Mouse (Mus musculus): Measurements from ENCODE around the gene Ccnj. TPM values are rescaled to one million over a fixed set of nuclear protein-coding genes. Genes with fewer than 3 reads are reported as not detected.
A peak's percentile ranks its signal among the peaks of the same experiment; 100 is the strongest.

The Ccnj gene
- total RNA-seq (2012; rRNA removed) (4.2 and 4.3 TPM in 2 replicates), total RNA-seq (2014; rRNA removed) (4.2 and 4.7 TPM in 2 replicates), polyA plus RNA-seq (2012; ENCODE audit: insufficient read length, low read depth) (7.5 and 8.6 TPM in 2 replicates)

- Histone ChIP-seq H3K79me2 (replicated peaks; ENCODE audit: control insufficient read depth, extremely low read depth, insufficient read depth, poor library complexity, severe bottlenecking) (peaks cover 2% of the 10 kb centered on the region; the same call in 1 of the 2 replicates), H3K4me2 (ENCODE audit: insufficient read depth, low read depth, poor library complexity, severe bottlenecking) (peak within 1 kb of the TSS; percentile 79), H3K9ac (ENCODE audit: insufficient read depth, low read depth) (peak within 1 kb of the TSS; percentile 73), H3K4me3 (replicated peaks in 1 of 3; ENCODE audit: low read depth in 2 of 3, low read length in 2 of 3, poor library complexity in 1 of 3) (peak within 1 kb of the TSS; percentile 67 to 83 (median 75)), H3K27ac (ENCODE audit: insufficient read depth, low read depth) (no peak within 1 kb of the TSS), H3K9me3 (replicated peaks; ENCODE audit: low read length) (no peaks in the 10 kb centered on the region), H3K27me3 (replicated peaks) (no peaks in the 10 kb centered on the region), H3K36me3 (replicated peaks in 1 of 2; ENCODE audit: control insufficient read depth in 1 of 2, insufficient read depth in 1 of 2, low read length in 1 of 2) (peaks cover 0 to 11% of the 10 kb centered on the region in 2 experiments), H3K4me1 (ENCODE audit: control insufficient read depth in 1 of 2, insufficient read depth in 2 of 2) (peaks cover 6 to 22% of the 10 kb centered on the region in 2 experiments)
- in situ Hi-C loops (cut with MboI; ENCODE audit: low pct_ligation_motif_present, low pct_unique_long_range_greater_than_20kb, low sequenced_read_pairs) (loop anchor here (5.0 kb wide), 1 partner anchor 71 kb away; no protein-coding TSS in a partner anchor), dilution Hi-C loops (cut with MboI; ENCODE audit: extremely low pct_ligation_motif_present, extremely low pct_unique_long_range_greater_than_20kb, low sequenced_read_pairs) (no loop called here)
- DNase-seq (ENCODE audit: extremely low read depth) = peak; percentile 74
- TF ChIP-seq USF1 (IDR thresholded peaks at IDR 0.05; ENCODE audit: low read depth, low read length) (0 out of 2 replicates have a peak, but pooled peaks have one; percentile 8), MAZ (IDR thresholded peaks at IDR 0.05; ENCODE audit: low read depth, low read length) (peak; percentile 52; the same call in 1 of the 2 replicates), MAFK (IDR thresholded peaks at IDR 0.05; ENCODE audit: insufficient replicate concordance, low read length) (no peak), RCOR1 (conservative IDR thresholded peaks at IDR 0.05; ENCODE audit: low read depth, low read length) (0 out of 2 replicates have a peak, but pooled peaks have one; percentile 31), POLR2AphosphoS2 (IDR thresholded peaks at IDR 0.05; ENCODE audit: low read depth, low read length) (no peak), KAT2A (IDR thresholded peaks at IDR 0.05; ENCODE audit: insufficient replicate concordance, low read length) (peak; percentile 71; the same call in 1 of the 2 replicates), MEF2A (IDR thresholded peaks at IDR 0.05; ENCODE audit: borderline replicate concordance, low read depth, low read length) (peak; percentile 31; the same call in 1 of the 2 replicates), TBP (conservative IDR thresholded peaks at IDR 0.05; ENCODE audit: low read depth, low read length) (0 out of 2 replicates have a peak, but pooled peaks have one; percentile 69), IRF4 (IDR thresholded peaks at IDR 0.05; ENCODE audit: low read depth, low read length) (peak; percentile 57), SIN3A (IDR thresholded peaks at IDR 0.05; ENCODE audit: low read length) (peak; percentile 73), TCF12 (IDR thresholded peaks at IDR 0.05; ENCODE audit: low read depth, low read length) (peak; percentile 73), ELF1 (IDR thresholded peaks at IDR 0.05; ENCODE audit: low read depth, low read length) (peak; percentile 50; the same call in 1 of the 2 replicates), CHD2 (IDR thresholded peaks at IDR 0.05; ENCODE audit: low read length) (peak; percentile 96), JUN (IDR thresholded peaks at IDR 0.05; ENCODE audit: insufficient read depth, low read depth, low read length) (no peak), E2F4 (IDR thresholded peaks at IDR 0.05; ENCODE audit: insufficient replicate concordance, low read depth, low read length) (no peak), BHLHE40 (IDR thresholded peaks at IDR 0.05; ENCODE audit: low read depth, low read length) (peak; percentile 75), NRF1 (IDR thresholded peaks at IDR 0.05; ENCODE audit: low read depth, low read length) (peak; percentile 44), ZMIZ1 (IDR thresholded peaks at IDR 0.05; ENCODE audit: low read depth, low read length) (peak; percentile 80), GABPA (IDR thresholded peaks at IDR 0.05; ENCODE audit: insufficient replicate concordance, low read depth, low read length) (no peak), POLR2A (IDR thresholded peaks at IDR 0.05; ENCODE audit: low read depth, low read length) (peak; percentile 85), SMC3 (IDR thresholded peaks at IDR 0.05; ENCODE audit: low read depth, low read length) (no peak), NELFE (IDR thresholded peaks at IDR 0.05; ENCODE audit: low read depth, low read length) (peak; percentile 85), MYC (IDR thresholded peaks at IDR 0.05; ENCODE audit: low read depth, low read length) (0 out of 2 replicates have a peak, but pooled peaks have one; percentile 30), ZNF384 (IDR thresholded peaks at IDR 0.05; ENCODE audit: low read depth, low read length) (no peak), HCFC1 (IDR thresholded peaks at IDR 0.05; ENCODE audit: low read depth, low read length) (peak; percentile 74), USF2 (conservative IDR thresholded peaks at IDR 0.05; ENCODE audit: low read depth, low read length) (no peak), EP300 (IDR thresholded peaks at IDR 0.05; ENCODE audit: low read length) (no peak), JUND (conservative IDR thresholded peaks at IDR 0.05; ENCODE audit: low read depth, low read length) (no peak), UBTF (IDR thresholded peaks at IDR 0.05; ENCODE audit: low read depth, low read length) (0 out of 2 replicates have a peak, but pooled peaks have one; percentile 23), CTCF (conservative IDR thresholded peaks at IDR 0.05 in 1 of 2, IDR thresholded peaks at IDR 0.05 in 1 of 2; ENCODE audit: low read depth in 2 of 2, low read length in 2 of 2) (no peak), CHD1 (IDR thresholded peaks at IDR 0.05; ENCODE audit: low read depth, low read length) (no peak), PAX5 (IDR thresholded peaks at IDR 0.05; ENCODE audit: low read length) (no peak), MXI1 (IDR thresholded peaks at IDR 0.05; ENCODE audit: low read depth, low read length) (peak; percentile 85; the same call in 1 of the 2 replicates), MAX (IDR thresholded peaks at IDR 0.05; ENCODE audit: low read length) (peak; percentile 71)
Measured at GRCm38 (mm10) chr19:40830703-40831415, at the start of gene Ccnj. Gene Ccnj, plus strand, starts transcription at chr19:40831279.
